Mouse (Mus musculus) cerebellum, adult 2 months (tissue): ENCODE results near the gene 4833423E24Rik. TPM values are rescaled to one million over a fixed set of nuclear protein-coding genes. Genes with fewer than 3 reads are reported as not detected.

Experiments
- DNase-seq, 2 experiments: peaks; one replicate each; pipeline ENCODE4 v3.0.0; 2021
- H3K27ac ChIP-seq: fragments of 200-500 bp; 2 replicates; pipeline ENCODE4 v1.5.1; 2012; ENCODE audit warnings: low read length, control low read depth, inconsistent platforms; ENCODE audit not compliant: insufficient read depth
- H3K27me3 ChIP-seq: fragments of 200-500 bp; 2 replicates; pipeline ENCODE4 v1.6.1; 2012; ENCODE audit warnings: inconsistent platforms, mild to moderate bottlenecking, low read length, moderate library complexity; ENCODE audit not compliant: control insufficient read depth, insufficient read depth
- H3K4me1 ChIP-seq: fragments of 200-500 bp; 2 replicates; pipeline ENCODE4 v1.6.1; 2011; ENCODE audit warnings: low read length; ENCODE audit not compliant: control insufficient read depth, insufficient read depth
- H3K4me3 ChIP-seq: fragments of 200-500 bp; replicated peaks from 2 replicates; pipeline ENCODE3; 2011; ENCODE audit warnings: mild to moderate bottlenecking, low read depth, low read length, control low read depth; ENCODE audit not compliant: insufficient read depth
- CTCF ChIP-seq: fragments of 200-500 bp; IDR thresholded peaks from 2 replicates; pipeline ENCODE4 v1.5.1; 2011; ENCODE audit warnings: low read depth, mild to moderate bottlenecking, control low read depth, low read length, moderate library complexity, borderline replicate concordance; ENCODE audit not compliant: insufficient read depth
- POLR2A ChIP-seq: fragments of 200-500 bp; IDR thresholded peaks from 2 replicates; pipeline ENCODE4 v1.6.1; 2011; ENCODE audit warnings: low read length, control low read depth, borderline replicate concordance; ENCODE audit not compliant: insufficient read depth
- WGBS: fragments of 180-500 bp; shearing (Covaris S2); methylation state at CpG from one replicate; pipeline ENCODE4 v1.1.7; 2018; 5-methylcytosine and 5-hydroxymethylcytosine counted together
- polyA plus RNA-seq: library from polyadenylated mRNA; depleted of rRNA; stranded (reverse); fragments of >200 nt; gene quantifications from 2 replicates; pipeline ENCODE4 v1.2.3, GENCODE M21; 2012; rRNA removed

Gene 4833423E24Rik
- polyA plus RNA-seq, result 0.11 and 0.13 TPM in 2 replicates

DNA sequence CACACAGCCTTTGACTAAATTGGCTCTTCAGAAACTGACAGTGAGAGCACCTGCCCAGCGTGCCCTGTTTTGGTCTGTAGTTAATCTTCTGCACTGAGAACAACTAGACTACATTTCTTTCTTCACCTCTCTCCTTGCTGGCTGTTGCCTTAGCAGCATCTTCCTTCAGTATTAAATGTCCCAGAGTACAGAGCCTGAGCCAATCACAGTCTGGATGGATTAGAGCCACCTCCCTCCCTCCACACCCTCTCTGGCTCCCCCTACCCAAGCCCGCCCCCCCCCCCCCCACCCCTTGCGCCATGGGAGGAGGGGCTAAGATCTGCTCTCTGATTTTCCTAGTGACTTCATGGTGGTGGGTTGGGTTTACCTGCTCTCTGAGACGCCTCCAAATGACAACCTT is at the start of gene 4833423E24Rik:
Gene 4833423E24Rik, minus strand, starts transcription at position 146 of the 400 bp plus-strand sequence.
- no peak for TF ChIP-seq POLR2A
- TF ChIP-seq CTCF, result no peak
- Histone ChIP-seq H3K27me3 (no peaks in the 10 kb centered on the region), H3K4me3 (no peak within 1 kb of the TSS), H3K4me1 (no peaks in the 10 kb centered on the region), H3K27ac (no peak within 1 kb of the TSS)
- DNase-seq, result no peak
- WGBS, result 33% methylated on average over 3 of the region's 4 CpGs

GRCm38 (mm10) chr2:85561187-85561586 is 42.4 kb upstream of the 4833423E24Rik start:
- no peak for TF ChIP-seq POLR2A
- peak; percentile 58 for TF ChIP-seq CTCF
- DNase-seq, result peak in 1 of 2 experiments; percentile 19
- no peaks in the 10 kb centered on the region for H3K4me1 ChIP-seq
- H3K27ac ChIP-seq, result no peak overlapping the region
- WGBS, result 27% methylated on average over 4 of the region's 4 CpGs
- no peaks in the 10 kb centered on the region for H3K27me3 ChIP-seq
- H3K4me3 ChIP-seq, result no peak overlapping the region

DNA sequence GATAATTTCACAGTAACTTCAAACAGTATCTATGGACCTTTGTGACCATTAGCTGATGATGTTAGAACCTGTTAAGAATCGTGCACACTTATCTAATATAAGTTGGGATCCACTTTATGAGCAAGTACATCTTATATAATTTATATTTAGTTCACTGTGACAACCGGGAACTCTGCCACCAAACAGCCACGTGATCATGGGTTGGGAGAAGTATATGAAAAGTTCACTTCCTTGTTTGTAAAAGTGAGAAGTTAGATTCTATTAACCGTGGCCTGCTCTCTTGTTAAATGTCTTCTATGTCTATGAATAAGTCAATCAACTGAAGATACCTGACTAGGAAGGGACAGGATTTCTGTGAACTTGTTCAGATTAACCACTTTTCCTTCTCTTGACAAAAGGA is 41.4 kb upstream of the 4833423E24Rik start:
- DNase-seq, result no peak
- 74% methylated on average over 4 of the region's 4 CpGs for WGBS
- Histone ChIP-seq H3K27ac (no peak overlapping the region), H3K4me3 (no peak overlapping the region), H3K27me3 (no peaks in the 10 kb centered on the region), H3K4me1 (no peaks in the 10 kb centered on the region)
- TF ChIP-seq POLR2A (no peak), CTCF (no peak)

DNA sequence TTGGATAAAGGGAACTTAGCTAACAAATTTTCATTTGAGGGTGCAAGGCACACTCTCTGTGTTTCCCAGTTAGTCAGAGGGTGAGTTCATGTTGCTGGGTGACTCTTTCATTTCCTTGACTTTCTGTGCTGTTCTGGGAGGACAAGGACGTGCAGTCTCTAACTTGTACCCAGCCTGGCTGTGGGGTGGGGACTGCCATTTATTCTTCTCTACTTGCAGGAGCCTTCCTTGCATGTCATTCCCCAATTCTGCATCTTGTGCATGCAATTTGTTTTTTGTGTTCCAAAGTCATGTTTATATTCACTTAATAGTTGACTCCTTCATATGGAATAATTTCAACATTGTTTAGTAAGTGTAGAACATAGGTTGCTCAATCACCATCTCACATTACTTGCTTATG is 36.0 kb upstream of the 4833423E24Rik start:
- Histone ChIP-seq H3K27ac (no peak overlapping the region), H3K4me1 (no peaks in the 10 kb centered on the region), H3K27me3 (no peaks in the 10 kb centered on the region), H3K4me3 (no peak overlapping the region)
- WGBS, result 65% methylated on average over 1 of the region's 1 CpGs
- TF ChIP-seq CTCF (no peak), POLR2A (no peak)
- no peak for DNase-seq

DNA sequence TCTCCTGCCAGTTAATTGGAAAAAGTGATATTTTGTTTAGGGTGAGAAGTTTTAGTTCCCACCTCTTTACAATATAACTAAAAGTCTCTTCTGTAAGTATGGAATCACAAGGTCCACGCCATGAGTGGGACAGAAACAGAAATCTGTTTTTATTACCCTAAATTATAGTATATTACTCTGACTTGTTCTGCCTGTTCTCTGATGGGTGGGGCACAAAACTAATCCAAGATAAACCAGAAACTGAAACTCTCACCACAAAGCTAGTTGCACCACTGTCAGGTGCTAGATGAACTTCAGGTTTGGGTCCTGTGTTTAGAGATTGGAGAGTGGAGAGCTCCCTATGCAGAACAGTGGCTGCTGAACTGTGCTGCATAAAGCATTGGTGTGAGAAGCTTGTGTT is 15.1 kb upstream of the 4833423E24Rik start:
- Histone ChIP-seq H3K4me3 (no peak overlapping the region), H3K4me1 (no peaks in the 10 kb centered on the region), H3K27ac (no peak overlapping the region), H3K27me3 (no peaks in the 10 kb centered on the region)
- DNase-seq, result no peak
- WGBS, result 93% methylated on average over 1 of the region's 1 CpGs
- no peak for TF ChIP-seq POLR2A
- TF ChIP-seq CTCF, result no peak

- no peak overlapping the region for H3K27ac ChIP-seq
- no peaks in the 10 kb centered on the region for H3K4me1 ChIP-seq
- no peak overlapping the region for H3K4me3 ChIP-seq
- H3K27me3 ChIP-seq, result no peaks in the 10 kb centered on the region
- WGBS, result 80% methylated on average over 2 of the region's 2 CpGs
- TF ChIP-seq POLR2A (no peak), CTCF (no peak)
- no peak for DNase-seq
Observed at GRCm38 (mm10) chr2:85532082-85532778, 13.4 kb upstream of the 4833423E24Rik start.

DNA sequence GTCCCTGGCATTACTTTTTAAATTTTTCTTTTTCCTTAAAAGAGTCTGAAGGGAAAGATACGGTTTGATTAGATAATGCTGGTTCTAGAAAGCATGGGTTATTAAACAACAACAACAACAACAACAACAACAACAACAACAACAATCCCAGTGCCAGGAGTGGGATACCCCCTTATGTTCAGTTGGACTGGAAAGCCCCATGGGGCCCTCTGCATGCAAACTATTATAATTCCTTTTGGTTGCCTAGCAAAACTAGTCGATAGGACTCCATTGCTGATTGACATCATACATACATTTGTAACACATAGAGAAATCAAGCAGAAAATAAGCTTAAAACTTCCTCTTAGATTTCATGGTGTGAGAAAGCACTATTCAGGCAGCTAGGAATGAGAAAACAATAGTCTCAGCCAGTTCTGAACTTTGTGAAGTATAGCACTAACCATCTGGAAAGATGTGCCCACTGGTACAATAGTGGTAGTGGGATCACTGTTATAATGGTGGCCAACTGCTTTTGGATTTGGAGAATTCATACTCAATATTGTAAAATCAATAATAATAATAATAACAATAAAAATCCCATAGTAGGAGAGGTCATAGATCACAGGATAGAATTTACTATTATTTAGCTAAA is 4.2 kb upstream of the 4833423E24Rik start:
- Histone ChIP-seq H3K27ac (no peak overlapping the region), H3K4me3 (no peak overlapping the region), H3K4me1 (no peaks in the 10 kb centered on the region), H3K27me3 (no peaks in the 10 kb centered on the region)
- no peak for DNase-seq
- 23% methylated on average over 2 of the region's 2 CpGs for WGBS
- no peak for TF ChIP-seq CTCF

GRCm38 (mm10) chr2:85518292-85518691 is 532 bp downstream of the 4833423E24Rik start:
- 61% methylated on average over 10 of the region's 10 CpGs for WGBS

More at GRCm38 (mm10) chr2:85518292-85518691, 532 bp downstream of the 4833423E24Rik start:
- H3K4me1 ChIP-seq, result no peaks in the 10 kb centered on the region
- H3K27ac ChIP-seq, result no peak overlapping the region
- no peak for DNase-seq
- no peak for TF ChIP-seq CTCF
- no peak for TF ChIP-seq POLR2A
- no peaks in the 10 kb centered on the region for H3K27me3 ChIP-seq
- H3K4me3 ChIP-seq, result no peak overlapping the region
